Mouse (Mus musculus): Measurements from ENCODE around the gene Mybph. TPM values are rescaled to one million over a fixed set of nuclear protein-coding genes. Genes with fewer than 3 reads are reported as not detected.

The Mybph gene
- polyA plus RNA-seq (2016; fragmentation: Nextera tagmentation; extraction: Ambion mirVana), result 0.33 and 0.43 TPM in 2 replicates

DNA sequence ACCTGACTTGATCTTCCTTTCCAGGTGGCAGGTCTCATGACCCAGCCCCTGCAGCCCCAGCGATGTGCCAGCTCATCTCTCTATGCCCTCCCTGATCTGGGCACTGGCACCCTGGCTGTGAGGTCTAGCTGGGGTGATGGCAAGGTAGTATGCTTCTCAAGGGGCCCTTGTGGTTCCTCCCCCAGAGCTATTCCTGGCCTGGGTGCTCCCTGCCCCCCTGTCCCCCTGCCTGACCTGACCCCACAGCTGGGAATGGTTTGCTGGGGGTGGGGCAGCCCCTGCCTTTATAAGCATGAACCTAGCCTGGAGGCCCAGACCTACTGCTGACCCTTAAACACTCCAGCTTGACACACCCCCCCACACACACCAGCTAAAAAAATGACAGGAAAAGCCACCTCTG lies at the start of gene Mybph:
TSS of gene Mybph (plus strand) at position 323 of the 400 bp plus-strand sequence.
- peaks cover 68% of the 10 kb centered on the region for H3K4me1 ChIP-seq
- H3K9me3 ChIP-seq, result no peaks in the 10 kb centered on the region
- H3K4me3 ChIP-seq, result no peak within 1 kb of the TSS
- DNase-seq (ENCODE audit: low spot score), result no peak
- H3K27me3 ChIP-seq (ENCODE audit: insufficient read depth, poor library complexity, severe bottlenecking), result peaks cover 23% of the 10 kb centered on the region; the same call in 1 of the 2 replicates
- H3K36me3 ChIP-seq, result no peaks in the 10 kb centered on the region
- peak within 1 kb of the TSS; percentile 79 for H3K27ac ChIP-seq
- 78% methylated on average over 1 of the region's 1 CpGs for WGBS

DNA sequence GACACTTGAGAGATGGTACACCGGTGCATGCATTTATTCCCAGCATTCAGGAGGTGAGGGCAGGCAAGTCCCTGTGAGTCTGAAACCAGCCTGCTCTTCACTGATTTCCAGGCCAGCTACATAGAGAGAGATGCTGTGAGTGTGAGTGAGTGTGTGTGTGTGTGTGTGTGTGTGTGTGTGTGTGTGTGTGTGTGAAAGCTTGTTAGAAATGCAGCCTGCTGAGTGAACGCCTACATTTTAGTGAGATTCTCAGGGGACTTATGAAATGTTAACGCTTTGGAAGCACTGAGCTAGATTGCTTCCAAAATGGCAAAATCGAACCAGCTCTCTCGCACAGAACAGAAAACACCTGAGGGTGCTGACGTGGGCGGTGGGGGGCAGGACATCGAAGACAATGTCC lies 47.2 kb upstream of the Mybph start:
- Histone ChIP-seq H3K9me3 (no peaks in the 10 kb centered on the region), H3K36me3 (no peaks in the 10 kb centered on the region), H3K27ac (no peak overlapping the region), H3K4me1 (peaks cover 10% of the 10 kb centered on the region), H3K4me3 (no peak overlapping the region), H3K27me3 (ENCODE audit: insufficient read depth, poor library complexity, severe bottlenecking) (peaks cover 12% of the 10 kb centered on the region)
- DNase-seq (ENCODE audit: low spot score), result no peak
- WGBS, result 82% methylated on average over 8 of the region's 8 CpGs

- Histone ChIP-seq H3K36me3 (no peaks in the 10 kb centered on the region), H3K4me1 (peaks cover 27% of the 10 kb centered on the region), H3K4me3 (no peak overlapping the region), H3K27me3 (ENCODE audit: insufficient read depth, poor library complexity, severe bottlenecking) (no peaks in the 10 kb centered on the region), H3K27ac (peak overlapping the region; percentile 19; the same call in 1 of the 2 replicates), H3K9me3 (no peaks in the 10 kb centered on the region)
- no peak for DNase-seq (ENCODE audit: low spot score)
- 52% methylated on average over 8 of the region's 8 CpGs for WGBS
These were observed 43.2 kb upstream of the Mybph start for GRCm38 (mm10) chr1:134150076-134150475.

DNA sequence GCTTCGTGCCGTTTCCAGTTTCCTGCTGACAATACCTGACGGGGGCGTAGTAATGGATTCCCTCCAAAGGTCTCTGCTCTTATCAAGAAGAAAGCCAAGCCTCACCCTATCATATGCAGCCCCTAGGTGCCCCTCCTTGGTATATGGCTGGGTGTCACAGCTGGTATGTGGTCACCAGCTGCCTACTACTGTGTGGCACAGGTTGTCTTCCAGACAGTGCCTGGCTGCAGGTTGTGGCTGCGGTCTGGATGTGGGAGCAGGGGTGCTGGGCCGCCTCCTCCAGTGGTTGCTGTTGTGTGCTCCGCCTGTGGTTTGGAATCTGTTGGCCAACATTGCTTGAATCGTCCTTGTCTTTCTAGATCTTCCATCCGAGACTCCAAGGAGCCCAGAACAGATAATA lies 42.5 kb upstream of the Mybph start:
- no peaks in the 10 kb centered on the region for H3K36me3 ChIP-seq
- whole genome bisulfite sequencing, result 87% methylated on average over 9 of the region's 9 CpGs
- no peaks in the 10 kb centered on the region for H3K9me3 ChIP-seq
- H3K4me1 ChIP-seq, result peaks cover 27% of the 10 kb centered on the region
- no peak overlapping the region for H3K4me3 ChIP-seq
- no peaks in the 10 kb centered on the region for H3K27me3 ChIP-seq (ENCODE audit: insufficient read depth, poor library complexity, severe bottlenecking)
- H3K27ac ChIP-seq, result no peak overlapping the region
- DNase-seq (ENCODE audit: low spot score), result no peak

- peak; percentile 92 for DNase-seq (ENCODE audit: low spot score)
- Histone ChIP-seq H3K27me3 (ENCODE audit: insufficient read depth, poor library complexity, severe bottlenecking) (no peaks in the 10 kb centered on the region), H3K36me3 (no peaks in the 10 kb centered on the region), H3K4me1 (peaks cover 27% of the 10 kb centered on the region), H3K4me3 (no peak overlapping the region), H3K27ac (0 out of 2 replicates have a peak overlapping the region, but pooled peaks have one; percentile 30), H3K9me3 (no peaks in the 10 kb centered on the region)
- WGBS, result 28% methylated on average over 13 of the region's 13 CpGs
These were observed 41.4 kb upstream of the Mybph start for GRCm38 (mm10) chr1:134151655-134152412.

- 36% methylated on average over 21 of the region's 21 CpGs for WGBS
These were observed 40.3 kb upstream of the Mybph start for GRCm38 (mm10) chr1:134152626-134153590.

GRCm38 (mm10) chr1:134154121-134154520 lies 39.1 kb upstream of the Mybph start:
- Histone ChIP-seq H3K27ac (no peak overlapping the region), H3K36me3 (no peaks in the 10 kb centered on the region), H3K9me3 (no peaks in the 10 kb centered on the region), H3K27me3 (ENCODE audit: insufficient read depth, poor library complexity, severe bottlenecking) (no peaks in the 10 kb centered on the region), H3K4me3 (no peak overlapping the region), H3K4me1 (peaks cover 27% of the 10 kb centered on the region)
- 84% methylated on average over 3 of the region's 3 CpGs for WGBS
- no peak for DNase-seq (ENCODE audit: low spot score)

More at GRCm38 (mm10) chr1:134152626-134153590, 40.3 kb upstream of the Mybph start:
- Histone ChIP-seq H3K9me3 (no peaks in the 10 kb centered on the region), H3K36me3 (no peaks in the 10 kb centered on the region), H3K4me1 (peaks cover 27% of the 10 kb centered on the region), H3K27ac (0 out of 2 replicates have a peak overlapping the region, but pooled peaks have one; percentile 18), H3K4me3 (no peak overlapping the region), H3K27me3 (ENCODE audit: insufficient read depth, poor library complexity, severe bottlenecking) (no peaks in the 10 kb centered on the region)
- no peak for DNase-seq (ENCODE audit: low spot score)

- no peak for DNase-seq (ENCODE audit: low spot score)
- Histone ChIP-seq H3K27ac (no peak overlapping the region), H3K4me1 (peaks cover 26% of the 10 kb centered on the region), H3K4me3 (no peak overlapping the region), H3K27me3 (ENCODE audit: insufficient read depth, poor library complexity, severe bottlenecking) (no peaks in the 10 kb centered on the region), H3K9me3 (no peaks in the 10 kb centered on the region), H3K36me3 (no peaks in the 10 kb centered on the region)
- WGBS, result 58% methylated on average over 3 of the region's 3 CpGs
These were observed 38.6 kb upstream of the Mybph start for GRCm38 (mm10) chr1:134154655-134155054.

DNA sequence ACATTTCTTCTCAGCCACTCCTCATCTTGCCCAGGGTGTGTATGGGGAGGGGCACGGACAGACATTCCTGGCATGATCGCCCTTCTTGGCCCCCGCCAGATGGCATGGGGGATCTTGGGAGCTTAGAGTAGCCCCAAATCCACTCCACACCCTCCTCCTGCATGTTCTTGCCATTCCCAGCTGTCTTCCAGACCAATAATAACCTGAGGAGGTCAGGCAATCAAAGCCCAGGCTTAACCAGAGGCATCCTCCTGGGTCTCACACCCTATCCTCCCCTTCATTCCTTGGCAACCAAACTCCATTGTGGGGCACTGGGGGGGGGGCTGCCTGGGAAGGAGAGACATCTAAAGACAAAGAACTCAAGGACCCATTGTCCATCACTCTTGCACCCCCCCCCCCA lies 32.8 kb upstream of the Mybph start:
- WGBS, result 86% methylated on average over 3 of the region's 3 CpGs
- Histone ChIP-seq H3K4me3 (no peak overlapping the region), H3K27me3 (ENCODE audit: insufficient read depth, poor library complexity, severe bottlenecking) (peaks cover 5% of the 10 kb centered on the region), H3K9me3 (no peaks in the 10 kb centered on the region), H3K36me3 (no peaks in the 10 kb centered on the region), H3K27ac (0 out of 2 replicates have a peak overlapping the region, but pooled peaks have one; percentile 4), H3K4me1 (no peaks in the 10 kb centered on the region)
- no peak for DNase-seq (ENCODE audit: low spot score)

GRCm38 (mm10) chr1:134161399-134161798 lies 31.8 kb upstream of the Mybph start:
- peaks cover 5% of the 10 kb centered on the region for H3K27me3 ChIP-seq (ENCODE audit: insufficient read depth, poor library complexity, severe bottlenecking)
- H3K4me1 ChIP-seq, result no peaks in the 10 kb centered on the region
- no peaks in the 10 kb centered on the region for H3K36me3 ChIP-seq
- H3K27ac ChIP-seq, result no peak overlapping the region
- no peak overlapping the region for H3K4me3 ChIP-seq
- DNase-seq (ENCODE audit: low spot score), result no peak
- WGBS, result 76% methylated on average over 6 of the region's 6 CpGs
- H3K9me3 ChIP-seq, result no peaks in the 10 kb centered on the region

- no peak for DNase-seq (ENCODE audit: low spot score)
- Histone ChIP-seq H3K36me3 (no peaks in the 10 kb centered on the region), H3K27ac (no peak overlapping the region), H3K4me3 (no peak overlapping the region), H3K27me3 (ENCODE audit: insufficient read depth, poor library complexity, severe bottlenecking) (peaks cover 5% of the 10 kb centered on the region), H3K9me3 (no peaks in the 10 kb centered on the region), H3K4me1 (peaks cover 4% of the 10 kb centered on the region)
- 80% methylated on average over 6 of the region's 6 CpGs for WGBS
These were observed 30.6 kb upstream of the Mybph start for GRCm38 (mm10) chr1:134162510-134163225.

GRCm38 (mm10) chr1:134163476-134163875 lies 29.8 kb upstream of the Mybph start:
- no peak overlapping the region for H3K27ac ChIP-seq
- peaks cover 12% of the 10 kb centered on the region for H3K4me1 ChIP-seq
- no peaks in the 10 kb centered on the region for H3K36me3 ChIP-seq
- no peak overlapping the region for H3K4me3 ChIP-seq
- H3K9me3 ChIP-seq, result no peaks in the 10 kb centered on the region
- H3K27me3 ChIP-seq (ENCODE audit: insufficient read depth, poor library complexity, severe bottlenecking), result peaks cover 5% of the 10 kb centered on the region
- no peak for DNase-seq (ENCODE audit: low spot score)
- WGBS, result 87% methylated on average over 7 of the region's 7 CpGs

All from heart, embryonic 10.5 days (tissue).